Mouse (Mus musculus): ENCODE results near the gene Pbx1.

Pbx1 gene

GRCm38 (mm10) chr1:168175586-168175985, 256.5 kb downstream of the Pbx1 start:
- DNase-seq (ENCODE audit: extremely low spot score, low spot score): no peak

DNA sequence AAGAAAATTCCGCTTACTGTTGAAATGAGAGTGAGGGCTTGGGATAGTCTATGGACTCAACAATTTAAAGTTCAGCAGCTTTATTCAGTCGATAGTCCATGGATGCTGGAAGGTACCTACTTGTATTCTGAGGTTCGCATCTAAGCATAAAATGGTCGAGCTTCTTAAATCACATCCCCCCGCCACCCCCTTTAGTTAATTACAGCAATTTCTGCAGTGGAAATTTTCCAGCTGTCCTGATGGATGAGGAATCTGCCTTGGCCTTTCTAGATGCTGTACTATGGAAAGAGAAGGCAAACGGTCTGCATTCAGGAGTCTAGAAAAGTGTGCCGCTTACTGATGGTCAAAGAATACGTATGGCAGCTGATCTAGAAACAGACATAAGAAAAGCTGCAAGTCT, 262.3 kb downstream of the Pbx1 start:
- no peak for DNase-seq (ENCODE audit: extremely low spot score, low spot score)

DNA sequence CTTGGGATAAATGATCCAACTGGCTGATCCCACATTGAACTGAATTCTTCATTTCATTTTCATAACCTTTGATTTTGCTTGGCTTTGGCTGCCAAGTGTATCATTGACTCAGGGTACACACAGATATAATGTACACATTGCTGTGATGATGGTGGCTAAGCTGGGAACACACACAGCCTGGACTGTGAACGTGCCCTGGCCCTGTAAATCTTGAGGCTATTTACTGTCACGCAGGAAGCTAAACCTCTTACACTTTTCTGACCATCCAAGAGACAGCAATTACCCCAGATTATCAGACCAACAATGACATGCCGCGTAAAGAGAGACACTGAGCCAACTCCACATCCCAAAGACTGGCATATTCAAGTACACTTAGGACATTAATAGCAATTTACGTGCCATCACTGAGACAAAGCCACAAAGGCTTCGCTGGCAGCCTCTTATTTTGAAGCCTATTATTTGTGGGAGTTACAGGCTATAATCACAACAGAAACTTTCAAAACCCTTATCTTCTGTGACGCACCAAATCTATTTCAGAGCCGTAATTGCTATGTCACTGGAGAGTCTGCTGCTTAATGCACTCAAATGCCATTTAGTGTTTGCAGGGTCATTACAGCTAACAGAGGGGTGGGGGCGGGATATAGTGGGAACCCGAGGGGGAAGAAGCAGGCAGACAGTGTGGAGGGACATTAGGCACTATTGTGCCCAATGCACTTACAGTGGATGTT, 262.9 kb downstream of the Pbx1 start:
- no peak for DNase-seq (ENCODE audit: extremely low spot score, low spot score)

- no peak for DNase-seq (ENCODE audit: extremely low spot score, low spot score)
These were observed 264.3 kb downstream of the Pbx1 start for GRCm38 (mm10) chr1:168167781-168168180.

- no peak for DNase-seq (ENCODE audit: extremely low spot score, low spot score)
These were observed 265.2 kb downstream of the Pbx1 start for GRCm38 (mm10) chr1:168166841-168167240.

GRCm38 (mm10) chr1:168164945-168165344, 267.1 kb downstream of the Pbx1 start:
- DNase-seq (ENCODE audit: extremely low spot score, low spot score): no peak

- peak; percentile 52 for DNase-seq (ENCODE audit: extremely low spot score, low spot score)
These were observed 268.4 kb downstream of the Pbx1 start for GRCm38 (mm10) chr1:168163521-168164233.

DNA sequence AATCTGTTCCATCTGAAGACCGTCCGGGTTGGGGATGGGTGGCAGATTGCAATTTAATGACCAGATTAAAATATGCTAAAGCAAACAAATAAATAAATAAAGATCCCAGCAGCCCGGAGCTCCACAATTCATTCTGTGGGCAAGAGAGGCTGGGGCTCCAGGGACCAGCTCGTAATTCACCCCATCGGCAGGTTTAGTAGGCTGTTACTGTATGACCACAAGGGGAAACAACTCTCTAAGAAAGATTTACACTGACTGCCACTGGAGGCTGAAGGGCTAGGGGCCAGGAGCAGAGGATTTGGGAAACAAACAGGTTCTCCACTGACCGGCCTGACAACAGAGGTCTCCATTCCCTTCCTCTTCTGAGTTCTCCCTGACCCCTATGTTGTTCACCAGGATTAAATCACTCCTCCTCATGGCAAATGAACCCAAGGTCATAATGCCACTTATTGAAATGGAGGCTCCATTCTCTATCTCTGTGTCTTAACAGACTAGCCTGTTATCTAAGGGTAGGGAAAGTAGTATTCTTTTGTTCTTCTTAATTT, 292.9 kb downstream of the Pbx1 start:
- no peak for DNase-seq (ENCODE audit: extremely low spot score, low spot score)

DNA sequence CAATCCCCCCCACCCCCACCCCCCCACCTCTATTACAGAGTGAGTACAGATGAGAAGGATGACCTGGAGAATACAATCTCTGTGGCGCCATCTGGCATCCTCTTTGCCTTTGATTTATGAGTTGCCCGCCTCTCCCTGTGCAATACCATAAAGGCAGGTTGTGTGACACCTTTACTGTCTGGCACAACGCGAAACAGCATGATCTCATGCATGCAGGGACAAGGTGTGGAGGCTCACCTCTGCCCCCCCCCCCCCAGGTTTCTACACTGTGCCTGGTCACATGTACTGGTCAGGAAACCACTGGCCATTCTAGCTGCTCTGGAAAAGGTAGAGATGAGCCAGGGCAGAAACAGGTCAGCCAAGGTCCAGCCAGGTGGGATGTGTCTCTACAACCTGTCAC, 293.4 kb downstream of the Pbx1 start:
- DNase-seq (ENCODE audit: extremely low spot score, low spot score): no peak

DNA sequence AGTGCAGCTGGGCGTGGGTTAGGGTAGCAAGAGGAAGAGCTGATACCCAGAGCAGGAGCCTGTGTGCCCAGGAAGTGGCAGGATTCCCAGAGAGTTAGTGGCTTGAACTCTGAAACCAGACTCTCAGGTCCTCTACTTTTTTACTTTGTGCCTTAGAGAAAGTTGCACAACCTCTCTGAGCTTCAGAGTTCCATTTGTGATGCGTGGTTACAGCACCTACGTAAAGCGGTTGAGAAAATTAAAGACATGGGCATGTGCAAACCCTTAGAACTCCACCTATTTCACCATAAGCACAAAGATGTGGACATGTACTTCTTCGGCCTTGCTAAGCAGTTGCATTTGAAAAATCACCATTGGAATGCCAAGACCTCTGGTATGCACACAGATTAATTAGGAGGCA, 294.2 kb downstream of the Pbx1 start:
- DNase-seq (ENCODE audit: extremely low spot score, low spot score): no peak

DNA sequence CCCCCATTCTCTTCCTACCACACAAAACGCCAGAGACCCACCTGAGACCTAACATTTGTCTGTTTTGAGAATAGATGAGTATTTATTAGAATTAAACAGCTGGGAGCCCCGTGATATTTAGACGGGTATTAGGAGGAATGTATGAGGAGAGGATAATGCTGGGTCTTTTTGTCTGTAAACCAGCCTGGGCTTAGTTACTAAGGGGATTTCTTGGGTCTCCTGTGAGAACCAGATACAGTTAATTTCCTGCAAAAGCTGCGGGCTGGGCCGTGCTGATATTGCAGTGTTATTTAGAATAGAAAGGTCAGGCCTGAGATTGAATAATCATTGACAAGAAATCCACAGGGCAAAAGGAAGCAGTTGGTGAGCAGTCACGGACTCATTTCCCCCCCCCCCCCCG, 296.5 kb downstream of the Pbx1 start:
- no peak for DNase-seq (ENCODE audit: extremely low spot score, low spot score)

DNA sequence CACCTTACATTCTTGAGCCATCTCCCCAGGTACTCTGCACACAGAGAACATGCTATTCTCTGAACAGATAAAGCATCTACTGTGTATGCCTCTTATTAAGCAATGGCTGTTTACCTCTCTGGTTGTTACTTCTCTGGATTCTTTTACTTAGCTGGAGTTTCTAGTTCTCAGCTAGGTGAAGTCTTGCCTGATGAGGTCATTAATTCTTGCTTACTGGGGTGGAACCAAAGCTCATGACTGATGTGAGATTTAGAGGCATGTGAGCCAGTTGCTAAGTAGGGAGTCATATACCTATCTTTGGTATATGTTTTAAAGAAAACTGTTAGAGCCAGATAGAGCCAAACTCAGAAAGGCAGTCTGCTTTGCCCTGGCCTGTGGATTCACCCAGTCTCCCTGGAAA, 298.4 kb downstream of the Pbx1 start:
- no peak for DNase-seq (ENCODE audit: extremely low spot score, low spot score)

GRCm38 (mm10) chr1:168128004-168128403, 304.1 kb downstream of the Pbx1 start:
- DNase-seq (ENCODE audit: extremely low spot score, low spot score): no peak

GRCm38 (mm10) chr1:168124643-168125490, 307.2 kb downstream of the Pbx1 start:
- no peak for DNase-seq (ENCODE audit: extremely low spot score, low spot score)

DNA sequence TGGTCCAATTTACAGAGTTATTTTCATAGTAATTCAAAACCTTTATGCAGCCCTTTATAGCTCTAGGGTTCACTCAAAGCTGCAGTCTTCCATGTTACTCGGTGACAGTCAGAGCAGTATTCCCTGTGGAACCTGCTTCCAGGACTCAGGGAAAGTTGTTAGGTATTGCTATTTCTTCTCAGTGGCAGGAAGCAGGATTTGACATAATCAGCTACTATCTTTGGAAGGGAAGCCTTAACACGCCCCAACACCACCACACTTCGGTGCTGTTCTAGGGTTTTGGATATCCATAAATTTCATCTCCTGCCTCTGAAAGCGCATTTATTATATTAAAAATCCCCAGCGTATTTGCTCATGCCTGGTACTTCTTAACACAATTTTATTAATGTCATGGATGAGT, 314.0 kb downstream of the Pbx1 start:
- no peak for DNase-seq (ENCODE audit: extremely low spot score, low spot score)

DNA sequence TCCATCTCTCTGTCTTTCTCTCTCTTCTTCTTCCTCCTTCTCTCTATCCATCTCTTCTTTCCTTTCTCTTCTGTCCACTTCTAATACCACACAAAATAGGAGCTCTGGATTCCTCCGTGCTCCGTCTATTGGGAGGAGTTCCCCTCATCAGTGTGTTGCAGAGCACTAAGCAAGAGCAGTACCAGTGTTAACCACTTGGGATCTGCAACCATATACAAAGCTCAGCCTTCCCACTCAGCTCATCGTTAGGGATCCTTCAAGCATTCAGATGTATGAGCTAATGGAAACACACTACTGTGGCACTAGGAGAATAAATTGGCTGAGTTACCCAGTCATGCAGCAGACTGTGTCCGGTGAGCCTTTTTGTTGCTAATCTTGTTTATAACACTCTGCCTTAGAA, 314.7 kb downstream of the Pbx1 start:
- DNase-seq (ENCODE audit: extremely low spot score, low spot score): no peak

DNA sequence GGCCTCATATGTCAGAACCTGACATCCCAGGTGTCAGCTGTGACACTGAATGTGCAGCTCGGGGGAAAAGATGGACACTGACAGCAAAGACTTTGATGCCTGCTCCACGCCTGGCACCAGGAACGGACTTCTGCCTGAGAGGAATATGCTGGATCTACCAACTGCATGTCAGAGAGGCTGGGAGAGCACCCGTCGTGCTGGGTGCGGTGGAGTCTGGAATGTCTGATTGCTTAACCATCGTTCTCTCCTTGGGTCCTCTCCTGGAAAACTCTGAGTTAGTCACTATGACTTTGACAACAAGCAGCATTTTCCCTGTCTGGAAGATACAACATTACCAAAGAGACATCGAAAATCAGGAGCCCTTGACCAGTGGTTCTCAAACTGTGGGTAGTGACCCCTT, 322.3 kb downstream of the Pbx1 start:
- DNase-seq (ENCODE audit: extremely low spot score, low spot score): no peak

GRCm38 (mm10) chr1:168103821-168104220, 328.2 kb downstream of the Pbx1 start:
- no peak for DNase-seq (ENCODE audit: extremely low spot score, low spot score)

DNA sequence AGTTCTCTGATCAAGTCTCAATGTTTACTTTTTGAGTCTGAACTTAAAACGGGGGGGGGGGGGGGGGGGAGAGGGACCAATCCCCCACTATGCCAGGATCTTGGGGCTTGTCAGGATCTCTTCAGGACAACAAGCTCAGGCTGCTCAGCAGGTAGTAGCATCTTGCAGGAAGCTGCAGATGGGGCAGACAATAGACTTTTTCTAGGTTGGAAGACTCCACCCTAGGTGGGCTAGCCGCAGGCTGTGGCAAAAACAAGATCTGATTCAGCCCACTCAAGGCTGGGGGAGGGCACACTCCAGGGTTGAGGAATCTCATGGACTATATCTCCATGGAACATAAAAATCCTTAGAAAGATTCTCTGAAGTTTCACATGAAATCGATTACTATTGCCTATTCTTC, 330.6 kb downstream of the Pbx1 start:
- no peak for DNase-seq (ENCODE audit: extremely low spot score, low spot score)

- no peak for DNase-seq (ENCODE audit: extremely low spot score, low spot score)
These were observed 333.3 kb downstream of the Pbx1 start for GRCm38 (mm10) chr1:168098806-168099205.

DNA sequence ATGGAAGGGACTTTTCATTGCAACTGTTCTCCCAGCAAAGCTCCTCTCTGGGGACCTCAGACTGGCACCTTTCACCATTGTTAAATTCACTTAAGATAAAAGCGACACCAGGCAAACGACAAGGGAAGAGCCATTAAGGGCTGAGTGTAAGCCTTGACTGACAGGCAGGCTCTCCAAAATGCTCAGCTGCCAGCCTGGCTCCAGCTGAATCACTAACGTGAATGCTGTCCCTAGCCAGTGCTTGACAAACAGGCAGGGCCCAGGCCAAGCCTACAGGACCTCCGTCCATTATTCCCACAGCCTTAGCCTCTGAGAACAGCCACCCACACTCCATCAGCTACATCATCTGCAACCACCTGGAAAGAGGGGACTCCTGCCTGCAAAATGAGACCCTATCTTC, 337.4 kb downstream of the Pbx1 start:
- DNase-seq (ENCODE audit: extremely low spot score, low spot score): no peak

GRCm38 (mm10) chr1:168093044-168093443, 339.0 kb downstream of the Pbx1 start:
- no peak for DNase-seq (ENCODE audit: extremely low spot score, low spot score)
